Mouse (Mus musculus) liver, postnatal 0 days (tissue): ENCODE results near the gene Ttk. TPM values are rescaled to one million over a fixed set of nuclear protein-coding genes. Genes with fewer than 3 reads are reported as not detected.

ENCODE experiments used
- ATAC-seq: fragments of 200-750 bp; cut with Nextera tagmentation; 2 replicates; pipeline ENCODE4 v1.8.0; 2017; ENCODE audit warnings: mild to moderate bottlenecking, moderate library complexity
- DNase-seq: peaks from one replicate; pipeline ENCODE4 v3.0.0-alpha.2; 2016
- H3K27ac ChIP-seq: fragments of 300-500 bp; sonication (generic); 2 replicates; pipeline ENCODE4 v1.5.1; 2014; ENCODE audit warnings: antibody characterized with exemption, moderate library complexity, mild to moderate bottlenecking, low read depth
- H3K27me3 ChIP-seq: fragments of 300-500 bp; sonication (generic); 2 replicates; pipeline ENCODE4 v1.6.1; 2014; ENCODE audit warnings: low read length, control low read depth, mixed read lengths; ENCODE audit not compliant: insufficient read depth
- H3K36me3 ChIP-seq: fragments of 300-500 bp; sonication (generic); replicated peaks from 2 replicates; pipeline ENCODE4 v1.6.1; 2014; ENCODE audit warnings: mild to moderate bottlenecking, control low read depth, low read length, moderate library complexity, mixed read lengths; ENCODE audit not compliant: insufficient read depth
- H3K4me1 ChIP-seq: fragments of 300-500 bp; sonication (generic); 2 replicates; pipeline ENCODE4 v1.6.1; 2014; ENCODE audit warnings: antibody characterized with exemption, mild to moderate bottlenecking, control low read depth; ENCODE audit not compliant: insufficient read depth
- H3K4me2 ChIP-seq: fragments of 300-500 bp; sonication (generic); 2 replicates; pipeline ENCODE4 v1.6.1; 2014; ENCODE audit warnings: low read depth, mild to moderate bottlenecking, low read length, moderate library complexity, mixed read lengths
- H3K4me3 ChIP-seq: fragments of 300-500 bp; sonication (generic); 2 replicates; pipeline ENCODE4 v1.5.1; 2014; ENCODE audit warnings: low read depth, low read length
- H3K9ac ChIP-seq: fragments of 300-500 bp; sonication (generic); replicated peaks from 2 replicates; pipeline ENCODE4 v1.6.1; 2014; ENCODE audit warnings: mild to moderate bottlenecking, moderate library complexity
- H3K9me3 ChIP-seq: fragments of 300-500 bp; sonication (generic); 2 replicates; pipeline ENCODE4 v1.6.1; 2016; ENCODE audit warnings: mild to moderate bottlenecking, control low read depth, low read length, mixed read lengths
- CTCF ChIP-seq: sonication (generic); IDR thresholded peaks from 2 replicates; pipeline ENCODE4 v1.5.1; 2016; ENCODE audit warnings: antibody characterized with exemption, low read depth
- EP300 ChIP-seq: IDR thresholded peaks from 2 replicates; pipeline ENCODE4 v1.6.1; 2016; ENCODE audit warnings: antibody characterized with exemption, low read depth, mild to moderate bottlenecking
- WGBS: fragments of 180-500 bp; shearing (Covaris S2); extraction: QIAGEN DNeasy Blood & Tissue Kit; methylation state at CpG from one replicate; pipeline ENCODE4 v1.1.7; 2014; ENCODE audit not compliant: insufficient replicate concordance; 5-methylcytosine and 5-hydroxymethylcytosine counted together
- polyA plus RNA-seq: library from polyadenylated mRNA; unstranded; fragments of >200 nt; fragmentation: Nextera tagmentation; extraction: Ambion mirVana; gene quantifications from 2 replicates; pipeline ENCODE4 v1.2.1, GENCODE M21; 2015

The Ttk gene
- 5.5 and 6.0 TPM in 2 replicates for polyA plus RNA-seq

GRCm38 (mm10) chr9:83833811-83834747, at the start of gene Ttk:
Gene Ttk (plus strand): TSS chr9:83834689.
- peak; percentile 94 for DNase-seq
- H3K4me2 ChIP-seq: peak within 1 kb of the TSS; percentile 92
- H3K4me3 ChIP-seq: peak within 1 kb of the TSS; percentile 97
- peak within 1 kb of the TSS; percentile 87 for H3K9ac ChIP-seq
- ATAC-seq: peak; percentile 99
- no peak for TF ChIP-seq CTCF
- TF ChIP-seq EP300: no peak
- H3K27ac ChIP-seq: peak within 1 kb of the TSS; percentile 81
- no peaks in the 10 kb centered on the region for H3K9me3 ChIP-seq
- no peaks in the 10 kb centered on the region for H3K27me3 ChIP-seq
- H3K4me1 ChIP-seq: peaks cover 3% of the 10 kb centered on the region; the same call in 1 of the 2 replicates
- WGBS: 2% methylated on average over 38 of the region's 38 CpGs
- H3K36me3 ChIP-seq: peaks cover 5% of the 10 kb centered on the region; the same call in 1 of the 2 replicates

- H3K36me3 ChIP-seq: no peaks in the 10 kb centered on the region
- H3K9ac ChIP-seq: no peak overlapping the region
- H3K27ac ChIP-seq: no peak overlapping the region
- H3K4me2 ChIP-seq: no peak overlapping the region
- no peak for TF ChIP-seq EP300
- TF ChIP-seq CTCF: no peak
- no peak for DNase-seq
- no peak overlapping the region for H3K4me3 ChIP-seq
- no peak for ATAC-seq
- no peaks in the 10 kb centered on the region for H3K27me3 ChIP-seq
- H3K4me1 ChIP-seq: no peaks in the 10 kb centered on the region
- 67% methylated on average over 1 of the region's 1 CpGs for WGBS
- H3K9me3 ChIP-seq: no peaks in the 10 kb centered on the region
Measured at GRCm38 (mm10) chr9:83785501-83785900, 49.0 kb upstream of the Ttk start.

- TF ChIP-seq EP300 (no peak), CTCF (no peak)
- no peaks in the 10 kb centered on the region for H3K27me3 ChIP-seq
- H3K27ac ChIP-seq: no peak overlapping the region
- H3K4me3 ChIP-seq: no peak overlapping the region
- DNase-seq (no peak), ATAC-seq (no peak)
- H3K9me3 ChIP-seq: no peaks in the 10 kb centered on the region
- H3K4me2 ChIP-seq: no peak overlapping the region
- WGBS: 89% methylated on average over 6 of the region's 6 CpGs
- H3K9ac ChIP-seq: no peak overlapping the region
- no peaks in the 10 kb centered on the region for H3K36me3 ChIP-seq
- H3K4me1 ChIP-seq: no peaks in the 10 kb centered on the region
Measured at GRCm38 (mm10) chr9:83789326-83789725, 45.2 kb upstream of the Ttk start.

GRCm38 (mm10) chr9:83796875-83797274, 37.6 kb upstream of the Ttk start:
- H3K27me3 ChIP-seq: no peaks in the 10 kb centered on the region
- 83% methylated on average over 7 of the region's 7 CpGs for WGBS
- no peaks in the 10 kb centered on the region for H3K4me1 ChIP-seq
- H3K36me3 ChIP-seq: no peaks in the 10 kb centered on the region
- no peak for ATAC-seq
- H3K9me3 ChIP-seq: no peaks in the 10 kb centered on the region
- no peak for TF ChIP-seq EP300
- no peak for TF ChIP-seq CTCF
- H3K27ac ChIP-seq: no peak overlapping the region
- no peak for DNase-seq
- no peak overlapping the region for H3K4me3 ChIP-seq
- no peak overlapping the region for H3K4me2 ChIP-seq
- H3K9ac ChIP-seq: no peak overlapping the region

GRCm38 (mm10) chr9:83797898-83798297, 36.6 kb upstream of the Ttk start:
- ATAC-seq (no peak), DNase-seq (no peak)
- H3K4me2 ChIP-seq: no peak overlapping the region
- H3K9ac ChIP-seq: no peak overlapping the region
- H3K4me3 ChIP-seq: no peak overlapping the region
- TF ChIP-seq EP300: no peak
- no peak for TF ChIP-seq CTCF
- no peak overlapping the region for H3K27ac ChIP-seq
- 0 out of 2 replicates have a peak, but pooled peaks cover under 1% of the 10 kb centered on the region for H3K27me3 ChIP-seq
- 78% methylated on average over 8 of the region's 8 CpGs for whole genome bisulfite sequencing
- H3K4me1 ChIP-seq: no peaks in the 10 kb centered on the region
- no peaks in the 10 kb centered on the region for H3K9me3 ChIP-seq
- no peaks in the 10 kb centered on the region for H3K36me3 ChIP-seq

GRCm38 (mm10) chr9:83804341-83804740, 30.1 kb upstream of the Ttk start:
- Histone ChIP-seq H3K36me3 (no peaks in the 10 kb centered on the region), H3K9me3 (no peaks in the 10 kb centered on the region), H3K4me3 (no peak overlapping the region), H3K9ac (no peak overlapping the region), H3K27me3 (peaks cover 41% of the 10 kb centered on the region), H3K27ac (no peak overlapping the region), H3K4me1 (peaks cover 10% of the 10 kb centered on the region), H3K4me2 (no peak overlapping the region)
- no peak for TF ChIP-seq CTCF
- no peak for TF ChIP-seq EP300
- ATAC-seq (no peak), DNase-seq (no peak)
- 48% methylated on average over 13 of the region's 13 CpGs for whole genome bisulfite sequencing
